8 mouse cellular contexts compared by ENCODE assay signal in the genomic region with DNA sequence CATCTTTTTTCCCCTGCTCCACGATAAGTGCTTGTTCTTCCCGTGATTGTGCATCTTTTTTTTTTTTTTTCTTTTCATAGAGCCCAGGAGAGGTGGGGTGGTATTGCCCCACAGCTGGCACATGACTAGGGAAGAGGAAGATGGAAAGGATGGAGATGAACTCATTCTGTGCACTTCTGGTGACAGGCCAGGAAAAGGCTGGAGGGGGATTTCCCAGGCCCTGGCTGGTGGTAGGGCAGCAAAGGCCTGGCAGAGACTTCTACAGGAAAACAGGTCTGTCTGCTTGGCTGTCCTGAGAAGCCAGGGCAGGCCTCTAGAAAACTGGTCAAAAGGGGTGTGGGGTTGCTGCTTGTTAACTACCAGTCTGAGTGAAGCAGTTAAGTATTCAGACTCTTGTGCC. TPM values are rescaled to one million over a fixed set of nuclear protein-coding genes. Genes with fewer than 3 reads are reported as not detected.
A peak's percentile ranks its signal among the peaks of the same experiment; 100 is the strongest.
DNase-seq lines count a peak whose midpoint lies in the region; ATAC-seq and TF ChIP-seq lines count a peak whose summit lies in the region.

No protein-coding gene starts in this region.

- H3K36me3 ChIP-seq in forebrain, embryonic 14.5 days (ENCODE audit: control insufficient read depth, insufficient read depth, low read length), result no peaks in the 10 kb centered on the region
- no peaks in the 10 kb centered on the region for H3K36me3 ChIP-seq in intestine, embryonic 16.5 days (ENCODE audit: control insufficient read depth, insufficient read depth, low read length)
- no peaks in the 10 kb centered on the region; the same call in 1 of the 2 replicates for H3K36me3 ChIP-seq in lung, embryonic 14.5 days (ENCODE audit: insufficient read depth)

- peak overlapping the region; percentile 97 for H3K9ac ChIP-seq in forebrain, embryonic 14.5 days (ENCODE audit: low read length)
- peak overlapping the region; percentile 93 for H3K9ac ChIP-seq in intestine, embryonic 16.5 days (ENCODE audit: low read depth, low read length)
- peak overlapping the region; percentile 93; the same call in 1 of the 2 replicates for H3K9ac ChIP-seq in lung, embryonic 14.5 days

- no peaks in the 10 kb centered on the region for H3K27me3 ChIP-seq in forebrain, embryonic 14.5 days (replicated peaks; ENCODE audit: control insufficient read depth, insufficient read depth, low read length)
- no peaks in the 10 kb centered on the region for H3K27me3 ChIP-seq in intestine, embryonic 16.5 days (replicated peaks; ENCODE audit: control insufficient read depth, insufficient read depth, low read length)
- H3K27me3 ChIP-seq in lung, embryonic 14.5 days (ENCODE audit: insufficient read depth, low read length), result no peaks in the 10 kb centered on the region

- H3K4me1 ChIP-seq in forebrain, embryonic 14.5 days (ENCODE audit: control insufficient read depth, insufficient read depth, low read length), result peaks cover 27% of the 10 kb centered on the region
- H3K4me1 ChIP-seq in intestine, embryonic 16.5 days (ENCODE audit: control insufficient read depth, insufficient read depth, low read length), result peaks cover 27% of the 10 kb centered on the region
- H3K4me1 ChIP-seq in lung, embryonic 14.5 days (ENCODE audit: insufficient read depth), result 0 out of 2 replicates have a peak, but pooled peaks cover 5% of the 10 kb centered on the region

- H3K27ac ChIP-seq in forebrain, embryonic 14.5 days (ENCODE audit: low read depth, low read length), result no peak overlapping the region
- no peak overlapping the region for H3K27ac ChIP-seq in intestine, embryonic 16.5 days (ENCODE audit: low read length)
- H3K27ac ChIP-seq in lung, embryonic 14.5 days (ENCODE audit: low read depth), result no peak overlapping the region

- H3K9me3 ChIP-seq in forebrain, embryonic 14.5 days (replicated peaks; ENCODE audit: control insufficient read depth, low read length), result no peaks in the 10 kb centered on the region
- no peaks in the 10 kb centered on the region for H3K9me3 ChIP-seq in intestine, embryonic 16.5 days (ENCODE audit: control insufficient read depth, low read length)
- H3K9me3 ChIP-seq in lung, embryonic 14.5 days (ENCODE audit: low read depth, low read length), result no peaks in the 10 kb centered on the region

- 0 out of 2 replicates have a peak, but pooled peaks have one; percentile 22 for ATAC-seq in cerebellum, adult (ENCODE audit: insufficient number of reproducible peaks, low FRiP score, low TSS enrichment)
- ATAC-seq in forebrain, embryonic 14.5 days, result no peak
- no peak for ATAC-seq in intestine, embryonic 16.5 days
- no peak for ATAC-seq in lung, embryonic 14.5 days (ENCODE audit: insufficient read depth)

- WGBS in forebrain, embryonic 14.5 days, result 5% methylated on average over 2 of the region's 2 CpGs
- 10% methylated on average over 2 of the region's 2 CpGs for WGBS in intestine, embryonic 16.5 days
- WGBS in lung, embryonic 14.5 days, result 8% methylated on average over 2 of the region's 2 CpGs

- peak overlapping the region; percentile 77 for H3K4me2 ChIP-seq in forebrain, embryonic 14.5 days (ENCODE audit: low read length)
- H3K4me2 ChIP-seq in intestine, embryonic 16.5 days (ENCODE audit: low read depth, low read length), result peak overlapping the region; percentile 94
- peak overlapping the region; percentile 82 for H3K4me2 ChIP-seq in lung, embryonic 14.5 days

- no peak for DNase-seq in cerebellum, postnatal 4 days (ENCODE audit: low spot score in 2 of 2)
- DNase-seq in adrenal gland, postnatal 14 days, result peak; percentile 56
- DNase-seq in forebrain, embryonic 14.5 days (ENCODE audit: low spot score), result no peak
- DNase-seq in lung, embryonic 14.5 days, result peak; percentile 36
- DNase-seq in thymus, postnatal 25 days, result peak; percentile 54
- no peak for DNase-seq in spleen, postnatal 4 days (ENCODE audit: low spot score in 2 of 2)

- TF ChIP-seq CTCF in lung, embryonic 14.5 days (IDR thresholded peaks at IDR 0.05; ENCODE audit: low read depth), result no peak

- peak overlapping the region; percentile 57 for H3K4me3 ChIP-seq in forebrain, embryonic 14.5 days (ENCODE audit: low read depth, low read length)
- peak overlapping the region; percentile 96 for H3K4me3 ChIP-seq in intestine, embryonic 16.5 days (ENCODE audit: low read length)
- peak overlapping the region; percentile 90 for H3K4me3 ChIP-seq in lung, embryonic 14.5 days (ENCODE audit: low read depth, low read length)

RNA-seq across cellular contexts. Expression of gene Znrf1, which starts 2.3 kb away (rescaled TPM):
- total RNA-seq in adrenal gland, postnatal 14 days (2021), result 44.3 and 47.7 TPM in 2 replicates
- 55.3 and 64.6 TPM in 2 replicates for polyA plus RNA-seq in forebrain, embryonic 14.5 days (2014; fragmentation: Nextera tagmentation; extraction: Ambion mirVana)
- polyA plus RNA-seq in intestine, embryonic 16.5 days (2015; fragmentation: Nextera tagmentation; extraction: Ambion mirVana), result 11.0 and 13.1 TPM in 2 replicates
- polyA plus RNA-seq in lung, embryonic 14.5 days (2014; fragmentation: Nextera tagmentation; extraction: Ambion mirVana), result 39.4 and 51.6 TPM in 2 replicates

RNA-seq across cellular contexts. Expression of gene Wdr59, which starts 16.3 kb away (rescaled TPM):
- total RNA-seq in adrenal gland, postnatal 14 days (2021), result 12.0 and 15.4 TPM in 2 replicates
- 2.9 and 4.2 TPM in 2 replicates for polyA plus RNA-seq in forebrain, embryonic 14.5 days (2014; fragmentation: Nextera tagmentation; extraction: Ambion mirVana)
- polyA plus RNA-seq in intestine, embryonic 16.5 days (2015; fragmentation: Nextera tagmentation; extraction: Ambion mirVana), result 4.3 and 4.4 TPM in 2 replicates
- polyA plus RNA-seq in lung, embryonic 14.5 days (2014; fragmentation: Nextera tagmentation; extraction: Ambion mirVana), result 4.4 TPM in 2 replicates

Comparison
In these comparisons a context has a peak if more than half of its experiments do, and no peak if none do; other contexts are left out.
1. DNase-seq: peak in adrenal gland, postnatal 14 days (single experiment), lung, embryonic 14.5 days (single experiment) and thymus, postnatal 25 days (single experiment); none in cerebellum, postnatal 4 days (0 of 2), forebrain, embryonic 14.5 days (single experiment) and spleen, postnatal 4 days (0 of 2).
2. Peak in every context shown above with its lines, with median percentiles within 50 percentile points of each other: H3K4me2 ChIP-seq, H3K4me3 ChIP-seq and H3K9ac ChIP-seq.